ENCODE assay signal across 9 mouse cellular contexts in the genomic region with DNA sequence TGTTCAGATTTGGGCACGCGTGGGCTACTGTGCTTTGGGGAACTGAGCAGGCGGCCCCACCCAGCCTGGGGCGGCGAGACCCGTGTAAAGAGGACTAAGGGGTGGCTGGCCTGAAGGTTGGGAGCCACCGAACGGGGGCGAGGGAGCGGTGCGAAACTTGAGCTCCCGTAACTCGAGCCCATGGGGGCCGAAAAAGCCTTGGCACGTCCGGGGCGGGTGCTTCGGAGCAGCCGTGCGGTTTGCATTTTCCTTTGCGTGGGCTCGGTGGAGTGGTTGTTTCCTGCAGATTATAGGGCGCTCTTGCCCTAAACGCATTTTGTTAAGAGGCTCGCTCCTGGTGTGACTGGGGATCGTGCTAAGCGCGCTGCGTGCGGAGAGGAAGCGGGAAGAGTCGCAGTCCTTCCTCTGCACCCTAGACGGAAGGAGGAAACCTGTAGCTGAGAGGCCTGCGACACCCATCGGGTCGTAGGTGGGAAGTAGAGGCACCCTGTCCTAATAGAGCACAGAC. TPM values are rescaled to one million over a fixed set of nuclear protein-coding genes. Genes with fewer than 3 reads are reported as not detected.
DNase-seq lines count a peak whose midpoint lies in the region; ATAC-seq lines count a peak whose summit lies in the region.
"Had no signal": no experiment of that assay in that cellular context is flagged by ENCODE, and none has a peak within 500 bp of the region (broad histone marks: within the 10 kb centered on the region; RNA-seq: fewer than 3 reads in every experiment).

No protein-coding gene starts in this region.

- H3K27ac ChIP-seq in forebrain, embryonic 16.5 days (ENCODE audit: low read length): peak overlapping the region; percentile 85

- peak; percentile 25 to 32 for DNase-seq in adrenal gland, adult 18-20 months (ENCODE audit: low spot score in 2 of 2)
- DNase-seq in adrenal gland, adult 2 months: no peak
- DNase-seq in retina, embryonic 14.5 days (ENCODE audit: low spot score): peak; percentile 37
- DNase-seq in retina, postnatal 1 day: no peak
- peak; percentile 11 for DNase-seq in layer of hippocampus, adult 9-10 months (ENCODE audit: low spot score)
- DNase-seq in spleen, postnatal 4 days (ENCODE audit: low spot score in 2 of 2): peak; percentile 38 to 74

- H3K4me1 ChIP-seq in forebrain, embryonic 16.5 days (replicated peaks; ENCODE audit: control insufficient read depth, insufficient read depth, low read length): peaks cover 18% of the 10 kb centered on the region
- H3K4me1 ChIP-seq in megakaryocyte, embryonic 14.5 days: peaks cover 84% of the 10 kb centered on the region

- H3K4me3 ChIP-seq in forebrain, embryonic 16.5 days (replicated peaks; ENCODE audit: low read length): peak overlapping the region; percentile 81
- peak overlapping the region; percentile 98 for H3K4me3 ChIP-seq in megakaryocyte, embryonic 14.5 days (replicated peaks)

- no peaks in the 10 kb centered on the region; the same call in 1 of the 2 replicates for H3K27me3 ChIP-seq in forebrain, embryonic 16.5 days (replicated peaks; ENCODE audit: control insufficient read depth, insufficient read depth, low read length)
- H3K27me3 ChIP-seq in megakaryocyte, embryonic 14.5 days (replicated peaks): no peaks in the 10 kb centered on the region

- 0% methylated on average over 36 of the region's 36 CpGs for WGBS in forebrain, embryonic 16.5 days

- peak overlapping the region; percentile 85 for H3K4me2 ChIP-seq in forebrain, embryonic 16.5 days (ENCODE audit: low read length)

- H3K9me3 ChIP-seq in forebrain, embryonic 16.5 days (ENCODE audit: control insufficient read depth, low read length): no peaks in the 10 kb centered on the region
- no peaks in the 10 kb centered on the region for H3K9me3 ChIP-seq in megakaryocyte, embryonic 14.5 days

- peaks cover 11% of the 10 kb centered on the region for H3K36me3 ChIP-seq in forebrain, embryonic 16.5 days (ENCODE audit: control insufficient read depth, insufficient read depth)
- peaks cover 46% of the 10 kb centered on the region for H3K36me3 ChIP-seq in megakaryocyte, embryonic 14.5 days (replicated peaks; ENCODE audit: low read length)

- H3K9ac ChIP-seq in forebrain, embryonic 16.5 days (replicated peaks; ENCODE audit: low read depth, low read length): peak overlapping the region; percentile 83

- ATAC-seq in forebrain, embryonic 16.5 days: peak; percentile 24

RNA-seq across cellular contexts. Expression of gene Ldha, which starts 4.8 kb away (rescaled TPM):
- total RNA-seq in adrenal gland, adult 18-20 months (2021): 100 to 1,000 TPM; 439 to 878 TPM
- 100 to 1,000 TPM; 381 to 429 TPM for total RNA-seq in adrenal gland, adult 2 months (2021)
- polyA plus RNA-seq in adrenal gland, adult 2 months (2012; rRNA removed): 178 and 230 TPM in 2 replicates
- polyA plus RNA-seq in forebrain, embryonic 16.5 days (2015; fragmentation: Nextera tagmentation; extraction: Ambion mirVana): 782 and 824 TPM in 2 replicates
- 1,655 and 1,832 TPM in 2 replicates for polyA plus RNA-seq in megakaryocyte, embryonic 14.5 days (2012; ENCODE audit: insufficient read depth, low replicate concordance)

RNA-seq across cellular contexts. Expression of gene Ldhc, which starts 15.0 kb away (rescaled TPM):
- not detected for total RNA-seq in adrenal gland, adult 18-20 months (2021)
- not detected for total RNA-seq in adrenal gland, adult 2 months (2021)
- not detected in 2 replicates for polyA plus RNA-seq in adrenal gland, adult 2 months (2012; rRNA removed)
- polyA plus RNA-seq in forebrain, embryonic 16.5 days (2015; fragmentation: Nextera tagmentation; extraction: Ambion mirVana): 0.20 TPM in 1 of 2 replicates, not detected in the other
- 0.35 TPM in 1 of 2 replicates, not detected in the other for polyA plus RNA-seq in megakaryocyte, embryonic 14.5 days (2012; ENCODE audit: insufficient read depth, low replicate concordance)
- total RNA-seq: layer of hippocampus, adult 8-10 months had no signal

RNA-seq across cellular contexts. Expression of gene Gtf2h1, which starts 50.1 kb away (rescaled TPM):
- 10 to 100 TPM; 37.6 to 40.3 TPM for total RNA-seq in adrenal gland, adult 18-20 months (2021)
- total RNA-seq in adrenal gland, adult 2 months (2021): 10 to 100 TPM; 30.4 to 46.7 TPM
- polyA plus RNA-seq in adrenal gland, adult 2 months (2012; rRNA removed): 4.9 and 8.5 TPM in 2 replicates
- 52.3 and 56.7 TPM in 2 replicates for polyA plus RNA-seq in forebrain, embryonic 16.5 days (2015; fragmentation: Nextera tagmentation; extraction: Ambion mirVana)
- polyA plus RNA-seq in megakaryocyte, embryonic 14.5 days (2012; ENCODE audit: insufficient read depth, low replicate concordance): 14.5 and 19.9 TPM in 2 replicates

RNA-seq across cellular contexts. Expression of gene Hps5, which starts 50.2 kb away (rescaled TPM):
- total RNA-seq in adrenal gland, adult 18-20 months (2021): 10 to 100 TPM; 23.9 to 26.5 TPM
- 10 to 100 TPM; 20.1 to 23.9 TPM for total RNA-seq in adrenal gland, adult 2 months (2021)
- polyA plus RNA-seq in adrenal gland, adult 2 months (2012; rRNA removed): 11.2 and 11.3 TPM in 2 replicates
- 16.9 and 17.7 TPM in 2 replicates for polyA plus RNA-seq in forebrain, embryonic 16.5 days (2015; fragmentation: Nextera tagmentation; extraction: Ambion mirVana)
- 0.49 and 1.0 TPM in 2 replicates for polyA plus RNA-seq in megakaryocyte, embryonic 14.5 days (2012; ENCODE audit: insufficient read depth, low replicate concordance)

Comparison
In these comparisons a context has a peak if more than half of its experiments do, and no peak if none do; other contexts are left out.
1. DNase-seq: peak in adrenal gland, adult 18-20 months (2 of 2), retina, embryonic 14.5 days (single experiment), layer of hippocampus, adult 9-10 months (single experiment) and spleen, postnatal 4 days (2 of 2); none in adrenal gland, adult 2 months (single experiment) and retina, postnatal 1 day (single experiment).